In the genomic region with DNA sequence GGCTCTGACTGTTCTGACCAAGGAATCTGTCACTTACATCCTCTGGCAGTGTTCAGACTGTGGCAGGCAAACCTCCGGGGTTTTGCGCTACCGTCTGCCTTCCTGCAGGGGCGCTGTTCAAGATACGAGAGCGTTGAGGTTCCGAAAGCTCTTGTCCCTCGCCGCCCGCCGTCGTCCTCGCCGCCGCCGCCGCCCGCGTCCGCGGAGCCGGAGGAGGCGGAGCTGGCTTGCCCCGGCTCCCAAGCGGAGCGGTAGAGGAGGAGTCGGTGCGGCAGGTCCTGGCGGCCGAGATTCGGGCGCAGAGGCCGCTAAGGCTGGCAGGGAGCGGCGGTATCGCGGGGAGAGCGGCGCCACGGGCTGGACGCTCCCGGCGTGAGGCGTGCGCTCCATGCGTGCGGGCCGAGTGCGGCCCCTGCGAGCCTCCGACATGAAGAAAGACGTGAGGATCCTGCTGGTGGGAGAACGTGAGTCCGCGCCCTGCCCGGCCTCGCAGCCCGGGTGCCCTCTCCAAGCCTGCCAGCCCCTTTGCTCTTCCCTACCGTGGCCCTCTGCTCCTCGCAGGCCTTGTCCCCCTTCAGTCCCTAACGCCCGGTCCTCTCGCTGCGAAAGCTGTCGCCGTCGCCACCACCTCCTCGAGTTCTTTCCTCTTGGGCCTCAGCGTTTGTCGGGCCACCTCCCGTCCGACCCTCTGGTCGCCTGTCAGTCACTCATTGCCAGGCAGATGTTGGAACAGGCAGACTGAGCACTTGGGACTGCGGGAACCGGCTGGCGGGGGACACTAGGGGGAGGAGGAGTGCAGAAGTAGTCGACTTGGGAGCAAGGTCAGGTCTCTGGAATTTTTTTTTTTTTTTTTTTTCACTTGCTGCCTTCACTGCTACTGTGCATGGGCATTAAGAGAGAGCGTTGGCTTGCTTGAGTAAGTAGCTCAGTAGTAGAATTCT, we compare ENCODE assay signal across 7 mouse cellular contexts. TPM values are rescaled to one million over a fixed set of nuclear protein-coding genes. Genes with fewer than 3 reads are reported as not detected.
DNase-seq lines count a peak whose midpoint lies in the region; ATAC-seq lines count a peak whose summit lies in the region.

A gene (plus strand): TSS at position 160 of the 941 bp plus-strand sequence.

- H3K4me2 ChIP-seq in midbrain, embryonic 13.5 days (replicated peaks), result peak within 1 kb of the TSS; percentile 71

- peak within 1 kb of the TSS; percentile 94 for H3K27ac ChIP-seq in embryonic facial prominence, embryonic 10.5 days (replicated peaks)
- H3K27ac ChIP-seq in limb, embryonic 10.5 days, result peak within 1 kb of the TSS; percentile 86
- peak within 1 kb of the TSS; percentile 96 for H3K27ac ChIP-seq in midbrain, embryonic 13.5 days

- no peaks in the 10 kb centered on the region for H3K9me3 ChIP-seq in embryonic facial prominence, embryonic 10.5 days
- H3K9me3 ChIP-seq in limb, embryonic 10.5 days (replicated peaks), result no peaks in the 10 kb centered on the region
- no peaks in the 10 kb centered on the region for H3K9me3 ChIP-seq in midbrain, embryonic 13.5 days

- no peaks in the 10 kb centered on the region for H3K27me3 ChIP-seq in embryonic facial prominence, embryonic 10.5 days (replicated peaks; ENCODE audit: low read depth, poor library complexity, severe bottlenecking)
- H3K27me3 ChIP-seq in limb, embryonic 10.5 days (ENCODE audit: low read depth, poor library complexity, severe bottlenecking), result no peaks in the 10 kb centered on the region
- no peaks in the 10 kb centered on the region for H3K27me3 ChIP-seq in midbrain, embryonic 13.5 days

- H3K36me3 ChIP-seq in embryonic facial prominence, embryonic 10.5 days (replicated peaks), result peaks cover 21% of the 10 kb centered on the region
- peaks cover 19% of the 10 kb centered on the region for H3K36me3 ChIP-seq in limb, embryonic 10.5 days
- peaks cover 11% of the 10 kb centered on the region; the same call in 1 of the 2 replicates for H3K36me3 ChIP-seq in midbrain, embryonic 13.5 days

- peak within 1 kb of the TSS; percentile 97 for H3K4me3 ChIP-seq in embryonic facial prominence, embryonic 10.5 days
- peak within 1 kb of the TSS; percentile 94 for H3K4me3 ChIP-seq in limb, embryonic 10.5 days
- peak within 1 kb of the TSS; percentile 97 for H3K4me3 ChIP-seq in midbrain, embryonic 13.5 days (replicated peaks)

- peak; percentile 88 for ATAC-seq in granulocyte monocyte progenitor cell, adult 5-6 weeks (replicated peaks; ENCODE audit: poor library complexity, severe bottlenecking)
- peak; percentile 96 for ATAC-seq in midbrain, embryonic 13.5 days

- peak; percentile 99 for DNase-seq in adrenal gland, postnatal 10 days
- DNase-seq in embryonic facial prominence, embryonic 10.5 days (ENCODE audit: low spot score), result peak; percentile 96
- peak; percentile 96 for DNase-seq in kidney, adult 11 months
- DNase-seq in limb, embryonic 10.5 days (ENCODE audit: low spot score), result peak; percentile 97
- DNase-seq in spleen, adult 12 weeks (ENCODE audit: low spot score), result peak; percentile 93

- peak within 1 kb of the TSS; percentile 92 for H3K9ac ChIP-seq in midbrain, embryonic 13.5 days (replicated peaks)

- under 1% methylated on average over 78 of the region's 78 CpGs for WGBS in embryonic facial prominence, embryonic 10.5 days
- under 1% methylated on average over 77 of the region's 78 CpGs for WGBS in limb, embryonic 10.5 days
- WGBS in midbrain, embryonic 13.5 days, result under 1% methylated on average over 78 of the region's 78 CpGs

- H3K4me1 ChIP-seq in embryonic facial prominence, embryonic 10.5 days, result peaks cover 9% of the 10 kb centered on the region
- peaks cover 8% of the 10 kb centered on the region for H3K4me1 ChIP-seq in limb, embryonic 10.5 days
- H3K4me1 ChIP-seq in midbrain, embryonic 13.5 days (replicated peaks), result peaks cover 18% of the 10 kb centered on the region

RNA-seq across cellular contexts. Expression of the gene that starts here (rescaled TPM):
- 10 to 100 TPM; 56.5 to 69.3 TPM for total RNA-seq in adrenal gland, postnatal 10 days (2021)
- 50.0 and 53.1 TPM in 2 replicates for polyA plus RNA-seq in embryonic facial prominence, embryonic 10.5 days (2016; fragmentation: Nextera tagmentation; extraction: Ambion mirVana)
- 49.8 and 54.1 TPM in 2 replicates for total RNA-seq in granulocyte monocyte progenitor cell, adult 5-6 weeks (2014; fragmentation: Nextera tagmentation)
- total RNA-seq in granulocyte monocyte progenitor cell, adult 5-6 weeks (2017), result 44.8 and 58.0 TPM in 2 replicates
- 51.9 and 53.4 TPM in 2 replicates for polyA plus RNA-seq in limb, embryonic 10.5 days (2016; fragmentation: Nextera tagmentation; extraction: Ambion mirVana)
- polyA plus RNA-seq in midbrain, embryonic 13.5 days (2015; fragmentation: Nextera tagmentation; extraction: Ambion mirVana), result 69.7 and 70.5 TPM in 2 replicates

Comparison
In these comparisons a context has a peak if more than half of its experiments do, and no peak if none do; other contexts are left out.
1. Peak in every context shown above with its lines: DNase-seq, ATAC-seq, H3K4me3 ChIP-seq and H3K27ac ChIP-seq.